Mouse (Mus musculus) thymus, adult 2 months (tissue): ENCODE measurements around the gene Gpr143. TPM values are rescaled to one million over a fixed set of nuclear protein-coding genes. Genes with fewer than 3 reads are reported as not detected.

Source experiments
- DNase-seq: peaks from one replicate; pipeline ENCODE4 v3.0.0; 2021
- H3K27ac ChIP-seq: fragments of 200-500 bp; 2 replicates; pipeline ENCODE4 v1.5.1; 2012; ENCODE audit warnings: low read length, control low read depth; ENCODE audit not compliant: control insufficient read depth, insufficient read depth
- H3K27me3 ChIP-seq: fragments of 200-500 bp; 2 replicates; pipeline ENCODE4 v1.6.1; 2012; ENCODE audit warnings: mild to moderate bottlenecking, low read length, moderate library complexity, mixed read lengths; ENCODE audit not compliant: control insufficient read depth, insufficient read depth
- H3K36me3 ChIP-seq: fragments of 200-500 bp; 2 replicates; pipeline ENCODE4 v1.6.1; 2012; ENCODE audit warnings: mild to moderate bottlenecking, low read length, moderate library complexity; ENCODE audit not compliant: control insufficient read depth, insufficient read depth
- H3K4me1 ChIP-seq: fragments of 200-500 bp; replicated peaks from 2 replicates; pipeline ENCODE4 v1.6.1; 2012; ENCODE audit warnings: low read length; ENCODE audit not compliant: control insufficient read depth, insufficient read depth
- H3K4me3 ChIP-seq: fragments of 200-500 bp; 2 replicates; pipeline ENCODE4 v1.5.1; 2012; ENCODE audit warnings: mild to moderate bottlenecking, low read length, control low read depth, moderate library complexity; ENCODE audit not compliant: control insufficient read depth, insufficient read depth
- CTCF ChIP-seq: fragments of 200-500 bp; IDR thresholded peaks from 2 replicates; pipeline ENCODE4 v1.5.1; 2012; ENCODE audit warnings: mild to moderate bottlenecking, control low read depth, low read length, moderate library complexity, borderline replicate concordance; ENCODE audit not compliant: control insufficient read depth, poor library complexity, insufficient read depth; ENCODE audit errors: extremely low read depth
- POLR2A ChIP-seq: fragments of 200-500 bp; IDR thresholded peaks from 2 replicates; pipeline ENCODE4 v1.6.1; 2012; ENCODE audit warnings: mild to moderate bottlenecking, low read length, control low read depth, moderate library complexity; ENCODE audit not compliant: control insufficient read depth, poor library complexity, insufficient read depth; ENCODE audit errors: extremely low read depth
- WGBS: fragments of 180-500 bp; shearing (Covaris S2); methylation state at CpG from one replicate; pipeline ENCODE4 v1.1.7; 2018; 5-methylcytosine and 5-hydroxymethylcytosine counted together
- polyA plus RNA-seq: library from polyadenylated mRNA; depleted of rRNA; stranded (reverse); fragments of >200 nt; gene quantifications from 2 replicates; pipeline ENCODE4 v1.2.3, GENCODE M21; 2012; rRNA removed

Gene Gpr143
- 0.11 TPM in 1 of 2 replicates, not detected in the other for polyA plus RNA-seq

DNA sequence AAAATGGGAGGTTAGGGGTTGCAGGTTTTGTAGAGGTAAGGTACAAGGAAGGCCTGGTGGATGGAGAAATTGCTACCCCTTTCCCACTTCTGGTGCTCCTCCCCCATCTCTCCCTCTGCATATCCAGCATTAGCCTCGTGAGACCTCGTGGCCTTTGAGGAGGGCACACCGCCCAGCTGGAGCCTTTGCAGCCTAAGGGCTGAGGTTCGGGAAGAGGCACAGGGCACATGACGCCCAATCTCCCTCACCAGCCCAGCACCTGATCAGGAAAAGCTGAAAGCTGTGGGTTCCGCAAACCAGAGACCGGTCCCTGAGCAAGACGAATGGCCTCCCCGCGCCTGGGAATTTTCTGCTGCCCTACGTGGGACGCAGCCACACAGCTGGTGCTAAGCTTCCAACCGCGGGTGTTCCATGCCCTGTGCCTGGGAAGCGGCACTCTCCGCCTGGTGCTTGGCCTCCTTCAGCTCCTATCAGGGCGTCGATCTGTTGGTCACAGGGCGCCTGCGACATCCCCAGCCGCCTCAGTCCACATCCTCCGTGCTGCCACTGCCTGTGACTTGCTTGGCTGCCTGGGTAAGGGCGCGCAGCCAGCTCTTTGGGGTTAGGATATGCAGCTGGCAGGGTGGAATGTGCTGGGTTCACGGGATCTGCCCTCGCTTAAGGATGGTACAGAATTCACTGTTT is at the start of gene Gpr143:
Gene Gpr143 (plus strand): TSS at position 202 of the 684 bp plus-strand sequence.
- Histone ChIP-seq H3K27ac (no peak within 1 kb of the TSS), H3K27me3 (no peaks in the 10 kb centered on the region), H3K36me3 (no peaks in the 10 kb centered on the region), H3K4me1 (no peaks in the 10 kb centered on the region; the same call in 1 of the 2 replicates), H3K4me3 (no peak within 1 kb of the TSS)
- TF ChIP-seq POLR2A (no peak), CTCF (no peak)
- DNase-seq, result no peak
- WGBS, result 6% methylated on average over 25 of the region's 26 CpGs

DNA sequence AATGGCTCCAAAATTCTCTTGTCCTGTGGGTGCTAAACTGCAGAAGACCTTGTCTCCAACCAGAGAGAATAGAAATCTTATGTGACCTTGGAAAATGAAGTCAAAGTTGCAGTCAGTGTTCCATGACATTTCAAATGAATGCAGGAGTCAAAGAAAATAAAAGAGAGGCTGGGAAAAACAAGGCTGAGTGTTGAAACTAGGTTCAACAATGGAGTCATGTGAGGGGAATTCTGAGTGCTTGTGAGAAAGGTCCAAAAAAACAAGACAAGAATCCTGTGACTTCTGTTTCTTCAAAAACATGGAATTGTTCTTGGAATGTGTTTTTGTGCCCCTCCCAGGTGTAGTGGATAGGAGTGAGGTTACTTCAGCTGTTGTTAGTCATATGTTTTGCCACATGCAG is 46.4 kb upstream of the Gpr143 start:
- TF ChIP-seq CTCF (no peak), POLR2A (no peak)

DNA sequence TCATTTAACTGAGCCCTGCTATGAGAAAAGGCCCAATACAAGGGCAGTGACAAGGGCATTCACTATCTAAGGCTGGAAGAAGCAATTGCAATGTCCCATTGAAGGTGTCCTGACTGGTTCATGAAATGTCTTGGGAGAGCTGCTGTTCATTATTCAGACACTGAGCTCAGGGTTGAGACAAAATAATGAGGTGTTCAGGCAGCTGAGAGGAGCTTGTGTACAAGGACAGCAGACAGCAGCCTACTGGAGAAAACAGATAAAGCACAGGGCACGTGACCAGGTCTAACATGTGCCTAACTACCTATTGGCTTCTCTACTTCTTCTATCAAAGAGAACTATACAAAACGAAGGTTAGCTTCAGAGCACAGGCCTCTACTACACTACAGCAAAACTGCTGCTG is 43.5 kb upstream of the Gpr143 start:
- Histone ChIP-seq H3K27ac (no peak overlapping the region), H3K36me3 (no peaks in the 10 kb centered on the region), H3K4me3 (no peak overlapping the region), H3K27me3 (no peaks in the 10 kb centered on the region), H3K4me1 (no peaks in the 10 kb centered on the region)
- WGBS, result 77% methylated on average over 2 of the region's 2 CpGs
- no peak for DNase-seq
- no peak for TF ChIP-seq CTCF
- TF ChIP-seq POLR2A, result no peak

More for the DNA sequence above, 46.4 kb upstream of the Gpr143 start:
- Histone ChIP-seq H3K27me3 (no peaks in the 10 kb centered on the region), H3K36me3 (no peaks in the 10 kb centered on the region), H3K27ac (no peak overlapping the region), H3K4me1 (no peaks in the 10 kb centered on the region), H3K4me3 (no peak overlapping the region)
- DNase-seq, result no peak

DNA sequence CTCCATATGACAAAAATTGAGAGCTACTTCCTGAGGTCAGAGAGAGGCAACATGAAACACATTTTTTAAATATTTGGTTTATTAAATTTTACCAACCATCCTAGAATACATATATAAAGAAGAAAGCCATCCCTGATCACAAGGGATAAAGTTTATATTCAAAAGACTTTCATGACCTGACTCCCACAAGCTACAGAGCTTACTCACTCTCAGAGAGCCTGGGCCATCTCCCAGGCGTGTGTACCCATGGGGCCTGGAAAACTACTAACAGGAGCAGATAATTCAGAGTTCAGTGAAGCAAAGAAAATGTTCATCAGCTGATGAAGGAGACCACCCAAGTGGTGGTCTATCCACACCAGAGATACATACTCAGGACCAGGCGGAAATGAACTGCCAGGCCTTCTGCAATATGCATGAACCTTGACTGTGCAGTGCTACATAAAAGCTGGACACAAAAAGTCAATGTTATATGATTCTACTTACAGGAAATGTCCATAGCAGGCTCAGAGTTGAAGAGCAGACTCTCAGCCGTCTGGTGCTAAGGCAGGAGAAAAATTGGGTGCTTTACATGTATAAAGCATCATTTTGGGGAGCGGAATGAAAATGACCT is 42.9 kb upstream of the Gpr143 start:
- no peak overlapping the region for H3K4me3 ChIP-seq
- no peak for DNase-seq
- no peaks in the 10 kb centered on the region for H3K4me1 ChIP-seq
- H3K36me3 ChIP-seq, result no peaks in the 10 kb centered on the region
- H3K27me3 ChIP-seq, result no peaks in the 10 kb centered on the region
- TF ChIP-seq POLR2A (no peak), CTCF (no peak)
- H3K27ac ChIP-seq, result no peak overlapping the region
- 89% methylated on average over 4 of the region's 4 CpGs for WGBS

DNA sequence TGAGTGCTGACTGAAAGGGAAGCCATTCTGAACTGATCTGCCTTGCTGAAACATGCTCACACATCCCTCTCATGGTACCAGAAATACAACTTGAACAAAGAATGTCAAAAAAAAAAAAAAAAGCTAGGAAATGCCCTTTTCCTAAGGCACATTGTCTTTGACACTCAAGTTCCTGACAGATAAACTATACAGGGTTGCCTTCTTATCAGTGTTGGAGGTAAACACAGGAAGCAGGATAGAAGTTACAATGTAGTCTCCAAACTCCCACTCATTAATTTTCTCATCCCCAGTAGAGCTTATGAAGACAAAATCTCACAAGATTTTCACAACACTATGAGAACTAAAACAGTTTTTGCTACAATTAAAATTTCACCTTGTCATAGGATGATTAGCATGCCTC is 38.1 kb upstream of the Gpr143 start:
- no peak overlapping the region for H3K4me3 ChIP-seq
- no peaks in the 10 kb centered on the region for H3K4me1 ChIP-seq
- TF ChIP-seq CTCF (no peak), POLR2A (no peak)
- no peaks in the 10 kb centered on the region for H3K27me3 ChIP-seq
- no peak for DNase-seq
- H3K36me3 ChIP-seq, result no peaks in the 10 kb centered on the region
- no peak overlapping the region for H3K27ac ChIP-seq

DNA sequence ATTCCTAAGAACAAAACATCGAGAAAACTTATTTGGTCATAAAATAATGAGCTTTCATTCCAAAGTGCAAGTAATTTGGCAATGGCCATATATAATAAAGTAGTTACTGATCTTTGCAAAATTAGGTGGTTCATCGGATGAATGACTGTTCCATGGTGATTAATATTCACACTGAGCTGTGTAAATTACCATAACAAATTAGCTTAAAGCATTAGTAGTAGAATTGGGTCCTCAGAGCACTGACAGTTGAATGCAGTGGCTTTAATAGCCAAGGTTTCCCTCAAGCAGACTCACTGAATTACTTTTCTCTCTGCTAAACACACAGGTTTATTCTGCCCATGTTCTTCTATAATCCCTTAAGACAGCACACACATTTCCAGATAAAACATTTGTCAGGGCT is 35.8 kb upstream of the Gpr143 start:
- 92% methylated on average over 2 of the region's 2 CpGs for WGBS
- no peak overlapping the region for H3K27ac ChIP-seq
- no peaks in the 10 kb centered on the region for H3K27me3 ChIP-seq
- H3K4me3 ChIP-seq, result no peak overlapping the region
- H3K36me3 ChIP-seq, result no peaks in the 10 kb centered on the region
- H3K4me1 ChIP-seq, result no peaks in the 10 kb centered on the region
- TF ChIP-seq CTCF (no peak), POLR2A (no peak)
- DNase-seq, result no peak

DNA sequence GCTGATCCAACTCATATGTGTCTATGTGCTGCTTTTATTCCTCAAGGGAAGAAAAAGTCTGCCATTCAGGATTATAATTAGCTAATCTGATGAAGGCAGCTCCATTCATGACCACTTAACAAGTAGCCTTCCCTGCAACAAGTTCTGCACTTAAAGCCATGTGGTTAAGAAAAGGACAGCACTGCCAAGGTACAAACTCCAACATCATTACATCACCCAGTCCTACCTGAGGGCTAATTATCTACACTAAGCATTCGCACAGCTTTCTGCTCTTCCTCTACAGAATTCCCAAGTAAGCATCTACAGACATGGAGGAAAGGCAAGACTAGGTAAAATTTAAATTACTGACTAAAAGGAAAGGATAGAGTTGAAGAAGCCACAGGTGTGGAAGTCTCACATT is 25.9 kb upstream of the Gpr143 start:
- TF ChIP-seq POLR2A, result no peak
- no peak for TF ChIP-seq CTCF
- WGBS, result 97% methylated on average over 1 of the region's 1 CpGs
- no peak overlapping the region for H3K4me3 ChIP-seq
- H3K27ac ChIP-seq, result no peak overlapping the region
- no peak for DNase-seq
- no peaks in the 10 kb centered on the region for H3K36me3 ChIP-seq
- no peaks in the 10 kb centered on the region for H3K4me1 ChIP-seq
- no peaks in the 10 kb centered on the region for H3K27me3 ChIP-seq
